Mouse (Mus musculus) liver, embryonic 14.5 days (tissue): ENCODE results near the gene Nhs. TPM values are rescaled to one million over a fixed set of nuclear protein-coding genes. Genes with fewer than 3 reads are reported as not detected.

Experiments used
- ATAC-seq: fragments of 200-750 bp; cut with Nextera tagmentation; 2 replicates; pipeline ENCODE4 v1.8.0; 2017; ENCODE audit warnings: moderate number of reproducible peaks, mild to moderate bottlenecking, moderate library complexity; ENCODE audit not compliant: insufficient read depth
- DNase-seq, 3 experiments: peaks; one replicate each; pipeline ENCODE4 v3.0.0-alpha.2; 2012 to 2013; ENCODE audit warnings: low read depth in 3 of 3, low spot score in 3 of 3
- H3K27ac ChIP-seq: fragments of 300-500 bp; sonication (generic); 2 replicates; pipeline ENCODE4 v1.5.1; 2014; ENCODE audit warnings: moderate library complexity, mild to moderate bottlenecking, control low read depth, inconsistent platforms
- H3K27me3 ChIP-seq: fragments of 300-500 bp; sonication (generic); 2 replicates; pipeline ENCODE4 v1.6.1; 2014; ENCODE audit warnings: mild to moderate bottlenecking, low read length, moderate library complexity; ENCODE audit not compliant: control insufficient read depth, insufficient read depth
- H3K36me3 ChIP-seq: fragments of 300-500 bp; sonication (generic); replicated peaks from 2 replicates; pipeline ENCODE4 v1.6.1; 2014; ENCODE audit warnings: low read depth; ENCODE audit not compliant: control insufficient read depth, insufficient read depth
- H3K4me1 ChIP-seq, 2 experiments: fragments of 200-500 bp in 1 of 2; fragments of 300-500 bp in 1 of 2; sonication (generic) in 1 of 2; replicated peaks; 2 replicates each; pipeline ENCODE4 v1.6.1; 2012 to 2014; ENCODE audit warnings: antibody characterized with exemption in 1 of 2, inconsistent platforms in 1 of 2, low read length in 1 of 2; ENCODE audit not compliant: control insufficient read depth in 2 of 2, insufficient read depth in 2 of 2
- H3K4me2 ChIP-seq: fragments of 300-500 bp; sonication (generic); 2 replicates; pipeline ENCODE4 v1.6.1; 2014; ENCODE audit warnings: low read depth, mild to moderate bottlenecking, control low read depth, moderate library complexity
- H3K4me3 ChIP-seq, 2 experiments: fragments of 200-500 bp in 1 of 2; fragments of 300-500 bp in 1 of 2; sonication (generic) in 1 of 2; 2 replicates each; pipeline ENCODE4 v1.5.1; 2012 to 2014; ENCODE audit warnings: low read depth in 2 of 2, low read length in 2 of 2, mild to moderate bottlenecking in 2 of 2, control low read depth in 1 of 2, inconsistent platforms in 1 of 2, moderate library complexity in 1 of 2; ENCODE audit not compliant: insufficient read depth in 1 of 2
- H3K9ac ChIP-seq: fragments of 300-500 bp; sonication (generic); replicated peaks from 2 replicates; pipeline ENCODE4 v1.6.1; 2014; ENCODE audit warnings: mild to moderate bottlenecking, control low read depth, moderate library complexity
- H3K9me3 ChIP-seq: fragments of 300-500 bp; sonication (generic); 2 replicates; pipeline ENCODE4 v1.6.1; 2016; ENCODE audit warnings: low read length, mixed read lengths; ENCODE audit not compliant: control insufficient read depth
- CTCF ChIP-seq: IDR thresholded peaks from 2 replicates; pipeline ENCODE4 v1.5.1; 2016; ENCODE audit warnings: antibody characterized with exemption, low read depth, control low read depth
- EP300 ChIP-seq: IDR thresholded peaks from 2 replicates; pipeline ENCODE4 v1.6.1; 2016; ENCODE audit warnings: antibody characterized with exemption, low read depth
- WGBS: fragments of 180-500 bp; shearing (Covaris S2); extraction: QIAGEN DNeasy Blood & Tissue Kit; methylation state at CpG from one replicate; pipeline ENCODE4 v1.1.7; 2014; ENCODE audit not compliant: insufficient replicate concordance; 5-methylcytosine and 5-hydroxymethylcytosine counted together
- polyA plus RNA-seq, 2 experiments: library from polyadenylated mRNA; depleted of rRNA in 1 of 2; stranded (reverse) in 1 of 2; unstranded in 1 of 2; fragments of >200 nt; fragmentation: Nextera tagmentation in 1 of 2; extraction: Ambion mirVana in 1 of 2; gene quantifications; 2 replicates each; pipeline versions ENCODE4 v1.2.1 to v1.2.3; 2012 to 2014

The Nhs gene
- polyA plus RNA-seq, 2 experiments = 0.04 to 0.06 TPM

- DNase-seq (no peak), ATAC-seq (no peak)
- Histone ChIP-seq H3K9ac (no peak overlapping the region), H3K4me1 (no peaks in the 10 kb centered on the region), H3K4me3 (no peak overlapping the region), H3K9me3 (no peaks in the 10 kb centered on the region), H3K27ac (no peak overlapping the region), H3K36me3 (no peaks in the 10 kb centered on the region), H3K4me2 (no peak overlapping the region), H3K27me3 (no peaks in the 10 kb centered on the region)
- WGBS = 20% methylated on average over 6 of the region's 6 CpGs
- no peak for TF ChIP-seq EP300
- TF ChIP-seq CTCF = 0 out of 2 replicates have a peak, but pooled peaks have one; percentile 15
These were observed 369.3 kb downstream of the Nhs start for GRCm38 (mm10) chrX:161790182-161790581.
